Mouse (Mus musculus) left cerebral cortex, postnatal 4 days (tissue): Measurements from ENCODE around the gene Gldc. TPM values are rescaled to one million over a fixed set of nuclear protein-coding genes. Genes with fewer than 3 reads are reported as not detected.

Experiments
- DNase-seq: peaks from one replicate; pipeline ENCODE4 v3.0.0-alpha.2; 2022
- intact Hi-C: fragments of 180-260 bp; cut with DNase I; formaldehyde crosslinking; loops from one replicate; pipeline ENCODE4 v1.15.1; 2025
- total RNA-seq, 2 experiments: library from RNA; stranded (reverse); gene quantifications; 2 replicates each; pipeline ENCODE4 v1.2.3; 2021

Gldc gene
- total RNA-seq, 2 experiments from 2014 or later = 11.6 to 11.7 TPM

DNA sequence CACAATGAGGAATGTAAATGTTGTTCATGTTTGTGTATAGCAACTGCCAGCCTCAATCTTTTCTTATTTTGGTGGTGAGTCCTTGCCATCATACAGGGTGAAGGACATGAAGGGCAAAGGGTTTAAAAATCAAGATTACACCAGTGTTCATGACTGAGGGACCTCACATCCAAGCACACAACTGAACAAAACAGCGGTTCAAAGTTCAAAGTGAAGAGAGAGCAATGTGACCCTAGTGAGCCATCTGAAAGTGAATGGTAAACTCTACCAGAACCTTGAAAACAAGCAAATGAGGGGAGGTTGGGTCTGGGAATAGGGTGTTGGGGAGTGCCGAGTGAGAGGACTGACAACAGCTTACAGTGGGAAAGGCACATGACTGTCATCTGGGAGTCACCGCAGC is 63.8 kb downstream of the Gldc start:
- intact Hi-C loops = no loop called here
- DNase-seq = no peak

DNA sequence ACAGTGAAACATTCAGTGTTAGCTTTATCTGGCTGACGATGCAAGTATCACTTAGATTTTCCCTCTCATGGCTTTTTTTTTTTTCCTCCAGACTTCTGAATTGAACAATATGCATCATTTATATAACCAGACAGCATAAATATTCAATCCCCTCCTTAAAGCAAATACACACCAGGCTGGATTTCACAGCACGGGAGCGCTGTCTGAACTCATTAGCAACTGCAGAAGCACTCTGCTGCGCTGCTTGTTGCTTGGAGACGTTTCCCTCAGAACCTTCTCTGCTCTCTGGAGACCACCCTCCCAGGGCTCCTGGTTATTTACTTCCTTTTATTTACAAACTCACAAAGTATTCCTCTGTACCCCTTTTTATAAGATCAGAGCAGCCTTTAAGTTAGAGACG is 66.1 kb downstream of the Gldc start:
- intact Hi-C loops = no loop called here

DNA sequence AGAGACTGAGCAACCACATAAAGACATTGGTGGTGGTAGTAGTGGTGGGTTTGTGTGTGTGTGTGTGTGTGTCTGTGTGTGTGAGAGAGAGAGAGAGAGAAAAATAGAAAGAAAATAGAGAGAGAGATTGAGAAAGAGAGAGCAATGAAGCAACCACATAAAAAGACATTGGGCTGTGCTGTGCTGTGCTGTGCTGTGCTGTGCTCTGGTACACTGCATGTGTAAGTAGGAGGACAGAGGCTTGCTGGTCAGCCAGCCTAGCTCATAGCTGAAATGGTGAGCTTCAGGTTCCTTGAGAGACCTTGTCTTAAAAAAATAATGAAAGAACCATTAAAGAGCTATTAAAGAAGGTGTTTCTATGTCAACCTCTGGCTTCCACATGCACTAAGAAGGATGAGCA is 66.6 kb downstream of the Gldc start:
- DNase-seq = no peak
- intact Hi-C loops = no loop called here

More for the DNA sequence above, 66.1 kb downstream of the Gldc start:
- DNase-seq = no peak

DNA sequence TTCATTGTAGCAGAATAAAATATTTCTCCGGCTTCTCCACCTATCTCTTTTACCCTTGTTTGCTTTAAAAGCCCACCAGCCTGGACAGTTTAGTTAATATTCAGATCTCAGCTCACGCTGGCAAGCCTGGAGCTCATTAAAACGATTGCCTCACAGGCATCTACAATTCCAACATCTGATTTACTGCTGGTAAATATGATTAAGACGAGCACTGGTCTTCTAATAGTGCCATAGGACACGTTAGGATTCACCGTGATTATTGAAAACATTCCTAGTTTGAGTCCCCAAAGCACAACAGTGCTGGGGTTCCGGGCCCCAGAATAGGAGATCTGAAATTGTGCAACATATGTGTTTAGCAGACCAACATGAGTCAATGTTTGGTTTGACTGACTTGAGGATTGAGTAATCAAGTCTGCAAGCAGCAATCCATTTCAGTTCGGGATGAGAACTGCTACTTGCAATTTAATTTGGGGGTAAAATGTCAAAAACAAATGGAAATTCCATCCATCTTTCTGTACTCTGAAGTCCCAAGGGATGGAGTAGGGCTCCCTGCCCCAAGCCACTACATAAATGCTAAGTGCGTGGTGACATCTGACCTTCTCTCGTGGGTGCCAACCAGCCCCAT is 67.9 kb downstream of the Gldc start:
- intact Hi-C loops = no loop called here
- DNase-seq = no peak

DNA sequence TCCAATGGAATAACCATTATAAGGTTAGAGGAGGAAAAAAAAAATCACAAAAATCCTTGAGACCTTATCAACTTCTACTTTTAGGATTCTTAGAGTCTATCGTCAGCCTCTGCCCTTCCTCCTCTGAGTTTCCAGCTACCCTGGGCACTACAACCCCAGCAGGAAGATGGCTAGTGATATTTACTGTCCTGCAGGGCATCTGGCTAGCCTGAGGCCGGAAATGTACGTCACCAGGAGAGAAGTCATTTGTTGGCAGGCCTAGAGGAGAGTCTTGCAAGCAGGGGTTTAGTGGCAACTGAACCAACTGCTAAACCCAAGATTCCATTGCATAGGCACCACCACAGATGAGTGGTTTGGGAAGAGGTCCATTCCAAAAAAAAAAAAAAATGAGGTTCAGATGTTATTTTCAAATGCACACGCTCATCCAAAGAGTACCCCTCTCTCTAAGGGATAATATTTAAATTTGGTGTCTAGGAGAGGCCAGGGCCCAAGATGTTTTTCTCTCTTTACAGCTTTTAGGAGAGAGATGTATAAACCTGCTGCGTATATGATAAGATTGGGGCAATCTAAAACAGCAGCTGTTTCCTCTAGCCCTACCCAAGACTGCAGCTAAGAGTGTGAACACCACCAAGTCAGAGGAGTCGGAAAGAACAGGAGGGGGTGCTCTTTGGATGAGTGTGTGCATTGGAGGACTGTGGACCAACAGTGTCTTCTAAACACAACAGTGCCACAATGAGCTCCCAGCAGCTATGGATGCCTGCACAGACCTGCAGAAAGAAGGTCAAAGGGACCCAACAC is 70.0 kb downstream of the Gldc start:
- DNase-seq = no peak
- intact Hi-C loops = no loop called here

DNA sequence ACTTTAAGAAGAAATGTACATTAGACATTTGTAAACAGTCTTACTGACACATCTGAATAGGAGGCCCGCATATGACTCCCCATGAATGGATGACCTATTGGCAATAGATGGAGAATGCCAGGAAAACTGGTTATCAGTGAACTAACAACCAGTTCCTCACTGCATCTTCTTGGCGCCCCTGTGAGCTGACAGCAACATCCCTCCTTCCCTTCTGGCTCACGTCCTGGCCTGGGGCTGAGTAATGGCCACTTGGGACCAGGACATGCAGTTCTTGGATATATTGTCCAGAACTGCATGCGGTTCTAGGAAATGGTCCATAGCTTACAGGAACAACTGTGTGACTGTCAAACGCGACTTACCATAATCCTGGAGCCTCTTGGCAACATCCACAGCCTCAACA is 72.6 kb downstream of the Gldc start:
- intact Hi-C loops = no loop called here
- DNase-seq = no peak

DNA sequence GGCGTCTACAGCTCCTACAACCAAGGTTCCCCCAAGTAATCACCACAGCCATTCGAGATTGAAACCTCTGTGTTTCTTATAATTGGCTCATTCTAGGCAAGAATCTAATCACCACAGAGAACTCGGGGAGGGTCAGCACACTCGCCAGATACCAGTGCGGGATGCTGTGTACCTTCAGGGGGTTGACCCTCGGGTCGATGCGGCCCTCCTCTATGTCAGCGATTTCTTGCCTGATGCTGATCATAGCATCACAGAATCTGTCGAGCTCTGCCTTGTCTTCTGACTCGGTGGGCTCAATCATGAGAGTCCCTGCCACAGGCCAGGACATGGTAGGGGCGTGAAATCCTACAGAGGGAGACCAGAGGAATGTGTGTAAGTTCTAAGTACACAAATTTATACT is 74.7 kb downstream of the Gldc start:
- intact Hi-C loops = no loop called here
- DNase-seq = no peak

DNA sequence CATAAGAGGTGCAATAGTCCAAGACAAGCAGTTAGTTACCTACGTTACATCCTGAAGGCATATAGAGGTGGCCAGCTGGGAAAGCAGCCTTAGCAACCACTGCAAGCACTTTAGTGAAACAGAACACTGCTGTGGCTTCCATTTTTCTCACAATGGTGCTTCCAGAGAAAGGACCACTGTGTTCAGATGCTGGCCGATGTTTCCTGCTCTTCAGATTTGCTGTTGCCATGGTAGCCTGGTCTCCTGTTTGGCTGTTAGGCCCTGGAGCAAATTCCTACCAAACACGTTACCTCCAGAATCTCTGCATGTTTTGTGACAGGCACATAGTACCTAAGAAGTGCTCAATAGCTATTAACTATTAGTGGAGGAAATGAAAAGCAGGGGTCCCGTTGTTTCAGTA is 78.2 kb downstream of the Gldc start:
- DNase-seq = no peak
- intact Hi-C loops = no loop called here

DNA sequence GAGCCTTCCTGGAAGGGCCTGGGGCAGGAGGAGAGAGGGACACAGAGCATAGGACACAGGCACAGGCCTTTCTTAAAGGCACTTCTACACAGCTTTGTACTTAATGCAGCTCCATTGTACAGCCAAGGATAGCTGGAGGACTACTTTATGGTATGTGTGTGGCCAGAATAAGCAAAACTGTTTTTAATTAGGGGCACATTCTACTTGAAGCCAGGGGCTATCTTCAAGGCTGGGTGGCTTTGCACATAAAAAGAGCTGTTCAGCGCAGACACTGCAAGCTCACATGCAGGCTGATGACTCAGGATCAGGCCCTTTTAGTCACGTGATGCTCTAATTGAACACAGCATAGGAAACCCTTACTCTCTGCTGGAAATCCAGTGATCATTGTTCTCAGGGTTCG is 79.0 kb downstream of the Gldc start:
- no peak for DNase-seq
- intact Hi-C loops = no loop called here

DNA sequence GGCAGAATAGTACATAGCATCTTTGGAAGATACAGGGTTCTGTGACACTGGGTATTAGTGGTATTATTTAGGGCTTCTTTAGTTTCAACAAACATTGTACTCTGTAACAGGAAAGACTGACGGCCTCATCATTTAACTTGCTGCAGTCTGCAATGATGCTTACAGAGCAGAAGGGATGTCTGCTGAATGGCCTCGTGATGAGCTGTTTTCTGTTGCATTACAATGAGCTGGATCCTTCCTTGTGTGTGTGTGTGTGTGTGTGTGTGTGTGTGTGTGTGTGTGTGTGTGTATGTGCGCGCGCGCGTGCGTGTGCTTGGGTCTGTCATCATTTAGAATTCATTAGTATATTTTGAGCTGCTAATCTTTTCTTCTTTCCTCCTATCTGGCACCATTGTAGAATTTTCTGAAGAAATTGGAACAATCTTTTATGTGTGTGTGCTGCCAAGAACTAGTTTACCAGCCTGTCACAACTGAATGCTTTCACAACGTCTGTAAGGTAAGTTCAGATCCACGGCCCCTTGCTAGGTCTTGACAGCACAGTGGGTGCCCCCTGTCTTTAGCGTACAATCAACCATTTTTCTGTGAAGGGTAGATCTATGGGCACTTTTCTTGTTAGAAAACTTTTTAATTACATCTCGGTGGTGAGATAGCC is 83.5 kb downstream of the Gldc start:
- no peak for DNase-seq
- intact Hi-C loops = no loop called here

DNA sequence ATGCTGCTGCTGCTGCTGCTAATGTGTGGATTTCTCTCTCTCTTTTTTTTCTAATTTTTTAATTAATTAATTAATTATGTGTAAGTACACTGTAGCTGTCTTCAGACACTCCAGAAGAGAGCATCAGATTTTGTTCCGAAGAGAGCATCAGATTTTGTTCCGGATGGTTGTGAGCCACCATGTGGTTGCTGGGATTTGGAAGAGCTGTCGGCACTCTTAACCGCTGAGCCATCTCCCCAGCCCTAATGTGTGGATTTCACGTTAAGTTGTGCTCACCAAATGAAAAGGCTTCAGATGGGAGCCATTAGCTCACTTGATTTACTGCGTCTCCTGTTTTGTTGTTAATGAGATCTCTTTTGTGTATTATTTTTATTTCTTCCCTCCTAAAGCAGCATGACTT is 85.1 kb downstream of the Gldc start:
- intact Hi-C loops = no loop called here
- DNase-seq = no peak

DNA sequence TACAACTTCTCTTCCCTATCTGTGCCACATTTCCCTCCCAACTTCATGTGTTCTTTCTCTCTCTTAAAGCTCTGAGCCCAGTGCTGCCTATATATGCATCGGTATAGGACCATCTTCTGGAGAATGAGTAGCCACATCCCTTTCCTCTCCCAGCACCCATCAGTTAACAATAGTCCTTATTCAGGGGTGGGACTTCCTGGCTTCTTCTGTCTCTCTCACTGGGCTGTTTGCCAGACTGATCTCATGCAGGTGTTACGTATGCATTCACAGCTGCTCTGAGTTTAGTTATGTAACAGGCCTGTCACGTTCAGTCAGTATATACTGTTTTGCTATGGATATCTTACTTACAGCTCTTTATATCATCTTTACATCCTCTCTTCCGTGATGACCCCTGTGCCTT is 109.4 kb downstream of the Gldc start:
- intact Hi-C loops = no loop called here
- DNase-seq = peak; percentile 3

DNA sequence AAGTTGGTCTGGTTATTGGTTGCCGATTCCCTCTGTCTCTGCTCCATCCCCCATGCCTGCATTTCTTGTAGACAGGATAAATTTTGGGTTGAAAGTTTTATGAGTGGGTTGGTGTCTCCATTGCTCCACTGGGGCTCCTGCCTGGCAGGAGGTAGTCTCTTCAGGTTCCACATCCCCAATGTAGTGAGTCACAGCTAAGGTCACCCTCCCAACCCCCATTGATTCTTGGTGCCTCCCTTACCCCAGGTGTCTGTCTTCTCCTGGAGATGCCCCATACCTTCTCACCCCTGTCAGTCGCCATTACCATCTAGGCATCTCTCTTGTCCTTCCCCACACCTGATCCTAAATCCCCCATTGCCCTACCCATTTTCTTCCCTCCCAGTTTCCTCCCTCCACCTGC is 121.0 kb downstream of the Gldc start:
- intact Hi-C loops = no loop called here
- DNase-seq = no peak

DNA sequence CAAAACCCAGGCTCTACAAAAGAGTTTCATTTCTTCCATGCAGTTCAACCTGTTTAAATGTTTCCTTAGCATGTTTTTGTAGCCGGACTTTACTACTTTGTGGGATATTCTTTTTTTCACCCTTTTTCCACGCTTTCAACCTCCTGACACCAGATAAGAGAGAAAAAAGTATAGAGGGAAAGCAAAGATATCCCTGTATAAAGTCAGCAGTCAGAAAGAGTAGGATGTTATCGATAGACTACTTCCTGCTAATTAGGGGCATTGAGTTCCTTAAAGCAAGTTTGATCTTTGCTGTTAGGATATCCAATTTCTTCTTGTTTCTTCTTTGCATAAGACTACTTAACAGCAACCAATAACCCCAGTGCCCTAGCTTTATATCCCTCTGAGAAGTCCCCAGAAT is 123.8 kb downstream of the Gldc start:
- intact Hi-C loops = no loop called here

DNA sequence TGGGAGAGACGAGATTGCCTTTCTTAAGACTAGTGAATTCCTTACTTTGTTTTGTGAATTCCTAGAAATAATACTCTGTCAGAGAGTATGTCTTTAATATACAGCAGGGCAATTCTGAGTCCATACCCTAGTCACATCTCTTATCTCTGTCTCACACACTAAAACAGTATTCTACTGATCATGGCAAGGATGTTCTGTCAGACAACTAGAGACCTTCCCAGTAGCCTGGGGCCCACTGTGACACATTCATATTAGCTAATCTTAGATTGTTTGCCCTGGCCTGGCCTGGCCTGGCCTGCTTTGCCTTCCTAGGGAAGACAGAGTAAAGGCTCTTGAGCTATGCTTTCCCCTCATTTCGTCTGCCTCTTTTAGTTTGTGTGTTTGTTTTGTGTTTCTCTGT is 124.6 kb downstream of the Gldc start:
- DNase-seq = no peak
- intact Hi-C loops = no loop called here

More for the DNA sequence above, 123.8 kb downstream of the Gldc start:
- no peak for DNase-seq

Other genes with a start within 250 kb of the Gldc start
- not detected for gene Trpd52l3, start 171.6 kb downstream of the Gldc start, total RNA-seq
- gene Uhrf2, start 144.9 kb downstream of the Gldc start, total RNA-seq = 10 to 100 TPM; 66.5 to 71.3 TPM
- gene Mbl2, start 57.5 kb upstream of the Gldc start, total RNA-seq = not detected